14 mouse cellular contexts compared by ENCODE assay signal in the genomic region with DNA sequence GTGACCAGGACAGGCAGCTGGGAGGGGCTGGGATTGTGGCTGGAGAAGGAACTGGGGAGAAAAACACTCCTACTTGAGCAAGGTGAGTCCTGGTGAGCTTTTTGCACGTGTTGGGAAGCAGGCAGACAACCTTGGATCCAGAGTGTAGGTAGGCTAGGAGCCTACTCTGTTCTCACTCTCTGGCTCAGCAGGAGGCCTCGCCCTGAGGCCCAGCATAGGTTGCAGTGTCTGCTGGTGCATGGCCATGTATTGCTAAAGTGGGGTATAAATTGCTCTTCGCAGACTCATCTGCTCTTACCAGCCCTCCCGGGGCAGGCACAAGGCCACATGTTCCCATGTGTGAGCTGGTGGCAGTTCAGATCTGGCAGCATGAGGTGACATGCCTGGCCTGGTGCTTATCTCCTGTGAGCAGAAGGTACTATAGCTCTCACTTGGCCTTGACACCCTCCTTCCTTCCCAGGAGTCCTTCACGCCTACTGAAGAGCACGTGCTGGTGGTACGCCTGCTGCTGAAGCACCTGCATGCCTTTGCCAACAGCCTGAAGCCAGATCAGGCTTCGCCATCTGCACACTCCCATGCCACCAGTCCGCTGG. TPM values are rescaled to one million over a fixed set of nuclear protein-coding genes. Genes with fewer than 3 reads are reported as not detected.
A peak's percentile ranks its signal among the peaks of the same experiment; 100 is the strongest.
DNase-seq lines count a peak whose midpoint lies in the region; ATAC-seq and TF ChIP-seq lines count a peak whose summit lies in the region.
"Had no signal": no experiment of that assay in that cellular context is flagged by ENCODE, and none has a peak within 500 bp of the region (broad histone marks: within the 10 kb centered on the region; RNA-seq: fewer than 3 reads in every experiment).

No protein-coding gene starts in this region.

- H3K9me3 ChIP-seq in liver, postnatal 0 days (ENCODE audit: low read length): no peaks in the 10 kb centered on the region
- H3K9me3 ChIP-seq in stomach, postnatal 0 days (ENCODE audit: control insufficient read depth, low read length): no peaks in the 10 kb centered on the region
- H3K9me3 ChIP-seq: limb, embryonic 13.5 days had no signal

- H3K4me1 ChIP-seq in liver, postnatal 0 days (ENCODE audit: insufficient read depth): peaks cover 25% of the 10 kb centered on the region
- no peaks in the 10 kb centered on the region for H3K4me1 ChIP-seq in stomach, postnatal 0 days (replicated peaks; ENCODE audit: control insufficient read depth, insufficient read depth)
- H3K4me1 ChIP-seq: limb, embryonic 13.5 days had no signal

- peak overlapping the region; percentile 96 for H3K27ac ChIP-seq in liver, postnatal 0 days (ENCODE audit: low read depth)
- H3K27ac ChIP-seq in stomach, postnatal 0 days (replicated peaks): no peak overlapping the region
- H3K27ac ChIP-seq: limb, embryonic 13.5 days had no signal

- no peak overlapping the region for H3K4me3 ChIP-seq in liver, postnatal 0 days (ENCODE audit: low read depth, low read length)
- H3K4me3 ChIP-seq in stomach, postnatal 0 days (ENCODE audit: low read depth, low read length): no peak overlapping the region
- H3K4me3 ChIP-seq: limb, embryonic 13.5 days had no signal

- H3K9ac ChIP-seq in liver, postnatal 0 days (replicated peaks): peak overlapping the region; percentile 23; the same call in 1 of the 2 replicates
- no peak overlapping the region for H3K9ac ChIP-seq in stomach, postnatal 0 days (ENCODE audit: low read length)
- H3K9ac ChIP-seq: limb, embryonic 13.5 days had no signal

- WGBS in liver, postnatal 0 days (ENCODE audit: insufficient replicate concordance): 60% methylated on average over 9 of the region's 9 CpGs
- WGBS in stomach, postnatal 0 days: 90% methylated on average over 9 of the region's 9 CpGs

- TF ChIP-seq EP300 in liver, postnatal 0 days (IDR thresholded peaks at IDR 0.05; ENCODE audit: low read depth): peak; percentile 94
- TF ChIP-seq EP300 in stomach, postnatal 0 days (optimal IDR thresholded peaks at IDR 0.05): no peak

- peak overlapping the region; percentile 34; the same call in 1 of the 2 replicates for H3K4me2 ChIP-seq in liver, postnatal 0 days (ENCODE audit: low read depth, low read length)
- H3K4me2 ChIP-seq in stomach, postnatal 0 days (replicated peaks; ENCODE audit: low read depth): no peak overlapping the region
- H3K4me2 ChIP-seq: limb, embryonic 13.5 days had no signal

- H3K27me3 ChIP-seq in liver, postnatal 0 days (ENCODE audit: insufficient read depth, low read length): no peaks in the 10 kb centered on the region
- no peaks in the 10 kb centered on the region for H3K27me3 ChIP-seq in stomach, postnatal 0 days (ENCODE audit: control insufficient read depth, insufficient read depth, low read length)
- H3K27me3 ChIP-seq: limb, embryonic 13.5 days had no signal

- no peak for ATAC-seq in cerebellum, adult (ENCODE audit: insufficient number of reproducible peaks, low FRiP score, low TSS enrichment)
- ATAC-seq in liver, postnatal 0 days: peak; percentile 97
- ATAC-seq in stomach, postnatal 0 days (ENCODE audit: low FRiP score, low TSS enrichment): peak; percentile 47

- DNase-seq in cerebellum, adult 11 months: peak; percentile 16
- peak; percentile 63 for DNase-seq in spleen, adult 12 weeks (ENCODE audit: low spot score)
- DNase-seq in spleen, adult 18-20 months: no peak
- peak; percentile 80 for DNase-seq in liver, postnatal 0 days
- no peak for DNase-seq in stomach, postnatal 0 days (ENCODE audit: low spot score)
- DNase-seq in adrenal gland, postnatal 10 days: no peak
- no peak for DNase-seq in kidney, postnatal 14 days
- DNase-seq: gastrocnemius, postnatal 25 days; heart, postnatal 14 days; kidney, adult 8-10 months; layer of hippocampus, adult 9-11 months; thymus, adult 18-20 months had no signal

- H3K36me3 ChIP-seq in liver, postnatal 0 days (replicated peaks; ENCODE audit: insufficient read depth, low read length): peaks cover 52% of the 10 kb centered on the region
- H3K36me3 ChIP-seq in stomach, postnatal 0 days (ENCODE audit: control insufficient read depth, insufficient read depth, low read length): peaks cover 29% of the 10 kb centered on the region

- TF ChIP-seq CTCF in liver, postnatal 0 days (IDR thresholded peaks at IDR 0.05; ENCODE audit: low read depth): no peak
- no peak for TF ChIP-seq CTCF in stomach, postnatal 0 days (IDR thresholded peaks at IDR 0.05; ENCODE audit: low read depth)

RNA-seq across cellular contexts. Expression of gene Ccdc74a, which starts 8.1 kb away (rescaled TPM):
- polyA plus RNA-seq in liver, postnatal 0 days (2015; fragmentation: Nextera tagmentation; extraction: Ambion mirVana): 3.3 and 3.5 TPM in 2 replicates
- 4.8 and 4.9 TPM in 2 replicates for polyA plus RNA-seq in stomach, postnatal 0 days (2015; fragmentation: Nextera tagmentation; extraction: Ambion mirVana)
- 1 to 10 TPM; 2.5 to 3.2 TPM for total RNA-seq in adrenal gland, postnatal 10 days (2021)

RNA-seq across cellular contexts. Expression of gene Smpd4, which starts 19.0 kb away (rescaled TPM):
- 6.4 and 7.3 TPM in 2 replicates for polyA plus RNA-seq in liver, postnatal 0 days (2015; fragmentation: Nextera tagmentation; extraction: Ambion mirVana)
- 7.7 and 9.7 TPM in 2 replicates for polyA plus RNA-seq in stomach, postnatal 0 days (2015; fragmentation: Nextera tagmentation; extraction: Ambion mirVana)
- 10 to 100 TPM; 24.4 to 28.0 TPM for total RNA-seq in adrenal gland, postnatal 10 days (2021)

RNA-seq across cellular contexts. Expression of gene Slc7a4, which starts 55.1 kb away (rescaled TPM):
- 3.3 and 3.7 TPM in 2 replicates for polyA plus RNA-seq in liver, postnatal 0 days (2015; fragmentation: Nextera tagmentation; extraction: Ambion mirVana)
- 22.8 and 24.4 TPM in 2 replicates for polyA plus RNA-seq in stomach, postnatal 0 days (2015; fragmentation: Nextera tagmentation; extraction: Ambion mirVana)
- total RNA-seq in adrenal gland, postnatal 10 days (2021): 1 to 10 TPM; 5.5 to 9.0 TPM

Comparison
In these comparisons a context has a peak if more than half of its experiments do, and no peak if none do; other contexts are left out.
1. DNase-seq: peak in cerebellum, adult 11 months (single experiment), spleen, adult 12 weeks (single experiment) and liver, postnatal 0 days (single experiment); none in spleen, adult 18-20 months (0 of 2), stomach, postnatal 0 days (single experiment), adrenal gland, postnatal 10 days (single experiment) and kidney, postnatal 14 days (single experiment).